Mouse (Mus musculus) G1E-ER4 (cell line): Measurements from ENCODE around the gene Cbl. TPM values are rescaled to one million over a fixed set of nuclear protein-coding genes. Genes with fewer than 3 reads are reported as not detected.
A peak's percentile ranks its signal among the peaks of the same experiment; 100 is the strongest.

ENCODE experiments used
- GATA1 ChIP-seq: IDR thresholded peaks from one replicate; pipeline ENCODE4 v1.8.0; 2012; ENCODE audit warnings: low read length, inconsistent platforms
- polyA plus RNA-seq: library from polyadenylated mRNA; stranded (reverse); fragments of >175 nt; gene quantifications from 2 replicates; pipeline ENCODE4 v1.2.3, GENCODE M21; 2012

The Cbl gene
- polyA plus RNA-seq, 1 experiment, result 18.5 TPM

DNA sequence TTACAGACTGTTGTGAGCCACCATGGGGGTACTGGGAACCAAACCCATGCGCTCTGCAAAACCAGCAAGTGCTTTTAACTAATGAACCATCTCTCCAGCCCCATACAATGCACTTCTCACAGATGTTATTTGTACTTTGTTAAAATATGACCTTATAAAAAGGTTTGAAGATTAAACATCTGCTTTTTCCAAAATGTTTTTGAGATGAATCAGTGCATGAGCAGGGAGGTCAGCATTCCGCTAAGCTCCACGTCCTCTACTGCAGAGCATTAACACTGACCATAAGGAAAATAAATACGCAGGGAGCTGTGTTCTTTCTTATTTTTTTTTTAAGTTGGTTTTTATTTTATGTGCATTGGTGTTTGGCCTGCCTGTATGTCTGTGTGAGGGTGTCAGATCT, 21.4 kb downstream of the Cbl start:
- no peak for TF ChIP-seq GATA1

DNA sequence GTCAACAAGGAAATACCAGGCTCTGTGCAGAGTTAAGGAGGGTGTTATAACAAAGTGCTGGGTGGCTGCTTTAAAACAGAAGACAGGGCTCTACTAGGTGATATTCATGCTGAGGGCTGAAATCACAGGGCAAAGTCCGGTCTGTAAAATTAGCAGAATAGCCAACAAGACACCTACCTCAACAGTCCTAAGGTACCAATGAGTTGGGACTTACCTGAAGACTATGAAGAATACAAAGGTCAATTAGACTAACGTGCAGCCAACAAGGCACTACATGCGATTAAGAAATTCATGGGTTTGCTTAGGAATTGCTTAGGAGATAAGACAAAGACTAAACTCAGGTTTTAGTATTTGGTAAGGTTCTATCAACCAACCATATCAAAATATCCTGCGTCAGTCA, 24.4 kb downstream of the Cbl start:
- TF ChIP-seq GATA1, result no peak

- TF ChIP-seq GATA1, result no peak
Observed at GRCm38 (mm10) chr9:44207840-44208239, 26.0 kb downstream of the Cbl start.

DNA sequence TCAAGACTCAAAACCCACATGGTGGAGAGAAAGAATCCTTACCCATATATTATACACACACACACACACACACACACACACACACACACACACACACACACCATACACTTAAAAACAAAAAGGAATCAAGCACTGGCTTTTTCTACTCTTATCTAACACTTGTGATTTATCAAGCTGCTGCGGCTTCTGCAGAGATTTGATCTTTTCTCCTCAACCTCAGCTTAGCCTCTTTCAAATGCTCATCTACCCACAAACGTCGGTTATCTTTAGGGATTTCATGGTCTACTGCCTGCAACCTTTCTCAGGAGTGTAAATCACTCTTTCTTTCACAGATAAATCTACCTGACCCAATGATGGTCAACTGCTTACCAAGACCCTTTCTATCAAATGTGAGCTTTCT, 33.4 kb downstream of the Cbl start:
- TF ChIP-seq GATA1, result no peak

DNA sequence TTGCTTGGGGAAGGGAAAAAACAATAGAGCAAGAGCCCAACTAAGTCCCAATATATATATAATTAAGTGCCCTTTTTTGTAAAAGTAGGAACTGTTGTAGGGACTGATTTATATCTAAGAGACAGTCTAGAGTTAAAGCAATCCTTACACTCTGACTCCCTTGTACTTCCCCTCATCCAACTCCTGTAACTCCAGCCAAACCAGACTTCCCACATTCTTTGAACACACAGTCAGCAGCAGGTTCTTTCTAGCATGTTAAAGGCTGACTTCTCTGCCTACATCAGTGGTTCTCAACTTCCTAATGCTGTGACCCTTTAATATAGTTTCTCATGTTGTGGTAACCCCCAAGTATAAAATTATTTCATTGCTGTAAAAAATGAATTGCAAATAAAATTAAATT, 34.3 kb downstream of the Cbl start:
- no peak for TF ChIP-seq GATA1

DNA sequence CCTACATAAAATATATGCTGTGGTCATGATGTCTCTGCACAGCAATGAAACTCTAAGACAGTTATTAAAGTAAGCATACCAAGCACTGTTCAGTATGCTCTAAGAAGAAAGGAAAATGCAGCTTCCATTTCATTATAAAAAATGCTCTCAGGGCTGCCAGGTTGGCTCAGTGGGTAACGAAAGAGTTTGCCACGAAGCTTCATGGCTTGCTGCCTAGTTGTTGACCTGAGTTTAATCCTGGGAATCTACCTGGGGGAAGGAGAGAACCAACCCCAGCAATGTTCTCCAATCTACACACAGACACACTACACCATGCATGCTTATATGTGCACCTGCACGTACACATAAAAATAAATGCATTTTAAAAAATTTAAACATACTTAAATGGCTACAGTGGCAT, 34.7 kb downstream of the Cbl start:
- TF ChIP-seq GATA1, result no peak

DNA sequence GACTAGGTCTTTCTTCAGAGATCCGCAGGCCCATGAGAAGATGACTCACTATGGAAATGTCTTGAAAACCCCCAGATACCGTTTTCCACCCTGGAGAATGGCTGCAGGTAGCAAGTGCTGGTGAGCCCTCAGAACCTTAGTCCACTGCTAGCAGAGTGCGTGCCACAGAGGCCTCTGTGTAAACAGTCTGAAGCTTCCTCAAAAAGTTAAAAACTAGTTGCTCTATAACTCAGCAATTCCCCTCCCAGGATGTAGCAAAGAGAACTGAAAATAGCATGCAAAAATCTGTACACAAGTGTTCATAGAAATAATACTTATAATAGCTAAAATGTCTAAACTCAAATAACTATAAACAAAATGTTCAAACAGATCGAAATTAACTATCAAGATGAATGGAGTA, 37.5 kb downstream of the Cbl start:
- TF ChIP-seq GATA1, result no peak

GRCm38 (mm10) chr9:44194000-44194399, 39.8 kb downstream of the Cbl start:
- peak; percentile 71 for TF ChIP-seq GATA1

- TF ChIP-seq GATA1, result no peak
Observed at GRCm38 (mm10) chr9:44192794-44193193, 41.1 kb downstream of the Cbl start.

DNA sequence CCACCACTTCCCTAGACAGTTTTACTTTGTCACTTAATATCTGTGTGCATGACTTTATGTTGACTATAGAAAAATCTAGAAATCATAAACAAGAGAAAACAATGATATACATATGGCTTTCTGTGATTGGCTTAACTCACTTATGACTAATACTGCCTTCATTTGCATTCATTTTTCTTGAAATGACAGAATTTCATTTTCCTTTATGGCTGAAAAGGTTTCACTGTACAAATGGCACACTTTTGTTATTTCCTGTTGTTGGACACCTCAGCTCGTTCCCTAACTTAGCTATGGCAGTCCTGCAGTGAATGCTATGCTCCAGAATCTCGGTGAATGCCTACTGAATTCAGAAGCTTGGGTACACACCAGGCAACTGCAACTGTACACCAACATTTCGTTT, 41.5 kb downstream of the Cbl start:
- TF ChIP-seq GATA1, result no peak

GRCm38 (mm10) chr9:44191166-44191565, 42.7 kb downstream of the Cbl start:
- no peak for TF ChIP-seq GATA1

DNA sequence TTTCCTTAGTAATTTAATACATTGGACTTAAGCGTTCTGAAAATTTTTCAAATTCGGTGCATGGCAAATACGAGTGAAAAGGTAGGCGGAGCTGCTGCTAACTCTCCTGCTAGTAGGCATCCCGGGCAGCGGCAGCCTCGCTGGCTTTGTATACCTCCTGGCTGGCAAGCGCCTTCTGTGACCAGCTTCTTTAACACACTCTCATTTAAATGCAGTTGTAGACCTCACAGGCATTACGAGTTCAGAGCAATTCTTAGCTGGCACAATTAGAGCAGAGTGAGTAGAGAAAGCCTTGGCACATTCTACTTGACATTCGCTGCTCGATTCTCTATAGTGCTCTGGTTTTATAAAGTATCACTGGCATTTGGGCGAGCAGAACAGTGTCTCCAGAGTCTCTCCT, 45.6 kb downstream of the Cbl start:
- TF ChIP-seq GATA1, result no peak

GRCm38 (mm10) chr9:44182260-44182659, 51.6 kb downstream of the Cbl start:
- no peak for TF ChIP-seq GATA1

DNA sequence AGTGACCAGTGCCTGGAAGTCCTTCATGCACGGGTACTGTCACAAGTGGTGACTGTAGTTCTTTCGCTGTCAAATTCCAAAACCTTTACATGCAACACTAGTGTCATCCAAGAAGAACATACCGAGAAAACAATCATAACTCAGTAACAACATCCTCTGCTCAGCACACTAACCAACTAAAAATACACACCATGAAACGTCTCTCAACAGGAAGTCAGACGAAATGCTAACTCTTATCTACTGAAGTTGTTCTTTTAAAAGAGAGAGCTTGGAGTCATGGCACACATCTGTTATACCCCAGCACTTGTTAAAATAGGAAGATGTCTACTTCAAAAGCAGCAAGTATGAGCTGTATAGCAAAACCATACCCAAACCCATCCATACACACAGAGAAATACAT, 52.3 kb downstream of the Cbl start:
- no peak for TF ChIP-seq GATA1

DNA sequence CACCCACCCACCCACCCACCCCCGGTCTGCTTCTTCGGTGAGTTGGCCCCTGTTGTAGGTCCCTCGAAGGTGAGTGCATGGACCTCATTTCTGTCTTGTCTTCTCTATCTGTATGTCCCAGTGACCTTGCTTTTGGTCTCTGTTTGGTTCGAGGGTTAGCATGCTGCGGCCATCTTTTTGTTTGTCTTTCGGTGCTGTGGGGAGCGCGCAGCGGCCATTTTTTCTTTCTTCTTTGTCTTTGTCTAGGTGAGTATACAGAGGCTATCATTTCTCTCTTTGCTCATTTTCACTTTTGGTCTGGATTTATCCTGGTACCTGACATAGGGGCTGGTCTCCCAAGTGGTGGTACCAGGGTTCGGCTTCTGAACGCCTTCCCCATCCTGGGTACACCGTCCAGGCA, 55.0 kb downstream of the Cbl start:
- TF ChIP-seq GATA1, result no peak

DNA sequence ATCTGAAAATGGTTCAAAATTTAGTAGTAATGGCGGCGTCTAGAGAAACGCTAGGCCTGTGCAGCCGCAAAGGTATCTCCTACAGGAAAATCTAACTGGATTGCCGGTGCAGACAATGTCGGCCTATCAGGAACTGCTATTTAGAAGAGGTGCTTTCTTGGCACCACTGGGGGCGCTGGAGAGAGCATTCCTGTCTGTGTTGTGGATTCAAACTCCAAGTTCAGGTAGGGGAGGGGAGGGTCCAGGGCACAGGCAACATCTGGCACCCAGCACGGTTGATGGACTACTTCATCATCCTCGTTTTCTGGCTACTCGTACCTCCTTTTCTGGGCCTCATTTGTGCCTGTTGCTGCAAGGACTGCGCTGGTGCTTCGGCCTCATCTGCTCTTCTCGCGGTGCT, 55.5 kb downstream of the Cbl start:
- TF ChIP-seq GATA1, result no peak

GRCm38 (mm10) chr9:44177405-44177804, 56.4 kb downstream of the Cbl start:
- TF ChIP-seq GATA1, result no peak

- no peak for TF ChIP-seq GATA1
Observed at GRCm38 (mm10) chr9:44175957-44176356, 57.9 kb downstream of the Cbl start.
